Mouse (Mus musculus) small intestine, adult 2 months (tissue): ENCODE data around the gene Gm21983. TPM values are rescaled to one million over a fixed set of nuclear protein-coding genes. Genes with fewer than 3 reads are reported as not detected.
A peak's percentile ranks its signal among the peaks of the same experiment; 100 is the strongest.

ENCODE experiments used
- H3K27ac ChIP-seq: fragments of 200-500 bp; 2 replicates; pipeline ENCODE4 v1.5.1; 2012; ENCODE audit warnings: low read depth, low read length, control low read depth, inconsistent platforms; ENCODE audit not compliant: insufficient read depth
- H3K27me3 ChIP-seq: fragments of 200-500 bp; 2 replicates; pipeline ENCODE4 v1.6.1; 2012; ENCODE audit warnings: mild to moderate bottlenecking, moderate library complexity, low read length, inconsistent platforms; ENCODE audit not compliant: control insufficient read depth, insufficient read depth
- H3K36me3 ChIP-seq: fragments of 200-500 bp; 2 replicates; pipeline ENCODE4 v1.6.1; 2012; ENCODE audit warnings: mild to moderate bottlenecking, low read length, control low read depth, inconsistent platforms; ENCODE audit not compliant: control insufficient read depth, insufficient read depth
- H3K4me1 ChIP-seq: fragments of 200-500 bp; 2 replicates; pipeline ENCODE4 v1.6.1; 2012; ENCODE audit warnings: low read length, inconsistent platforms, mixed read lengths; ENCODE audit not compliant: control insufficient read depth, insufficient read depth, insufficient read length
- H3K4me3 ChIP-seq: fragments of 200-500 bp; 2 replicates; pipeline ENCODE4 v1.5.1; 2012; ENCODE audit warnings: low read depth, mild to moderate bottlenecking, control low read depth, inconsistent platforms, low read length, moderate library complexity
- CTCF ChIP-seq: fragments of 200-500 bp; IDR thresholded peaks from 2 replicates; pipeline ENCODE4 v1.5.1; 2012; ENCODE audit warnings: low read depth, mild to moderate bottlenecking, control low read depth, inconsistent platforms, low read length, moderate library complexity, mixed read lengths; ENCODE audit not compliant: insufficient replicate concordance, insufficient read length; ENCODE audit errors: extremely low read depth
- POLR2A ChIP-seq: fragments of 200-500 bp; IDR thresholded peaks from 2 replicates; pipeline ENCODE4 v1.6.1; 2012; ENCODE audit warnings: low read depth, mild to moderate bottlenecking, control low read depth, inconsistent platforms, low read length, moderate library complexity
- WGBS: fragments of 180-500 bp; shearing (Covaris S2); methylation state at CpG from one replicate; pipeline ENCODE4 v1.1.7; 2018; 5-methylcytosine and 5-hydroxymethylcytosine counted together
- polyA plus RNA-seq: library from polyadenylated mRNA; depleted of rRNA; stranded (reverse); fragments of >200 nt; gene quantifications from 2 replicates; pipeline ENCODE4 v1.2.3, GENCODE M21; 2012

Gm21983 gene
- polyA plus RNA-seq, 1 experiment, result 0.23 TPM

DNA sequence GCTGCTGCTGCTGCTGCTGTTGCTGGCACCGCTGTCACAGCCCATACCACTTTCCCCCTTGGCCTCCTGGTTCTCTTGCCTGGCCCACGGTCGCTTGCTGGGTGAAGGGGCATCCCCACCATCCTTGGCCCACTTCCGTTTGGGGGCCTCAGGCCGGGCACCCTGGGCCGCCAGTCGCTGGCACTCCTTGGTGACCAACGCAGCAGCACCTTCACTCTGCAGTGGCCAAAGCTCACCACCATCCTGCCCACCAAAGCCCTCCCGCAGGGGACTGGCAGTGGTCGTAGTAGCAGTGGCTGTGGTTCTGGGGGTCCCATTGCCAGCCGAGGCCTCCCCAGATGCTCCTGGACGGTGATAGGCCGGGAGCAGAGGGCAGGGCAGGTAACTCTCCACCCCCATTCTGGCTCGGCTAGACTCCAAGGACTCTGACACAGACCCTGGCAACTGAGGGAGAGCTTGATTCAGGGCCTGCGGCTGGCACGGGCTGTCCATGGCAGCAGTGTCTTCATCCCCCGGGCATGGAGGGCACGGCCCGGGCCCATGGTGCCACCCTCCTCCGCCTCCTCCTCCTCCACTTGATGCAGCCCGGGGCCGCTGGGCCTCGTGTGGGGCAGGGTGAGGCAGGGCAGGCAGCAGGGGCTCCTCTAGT is 15.8 kb downstream of the Gm21983 start:
- Histone ChIP-seq H3K27ac (peak overlapping the region; percentile 93; the same call in 1 of the 2 replicates), H3K4me1 (peaks cover 35% of the 10 kb centered on the region), H3K36me3 (no peaks in the 10 kb centered on the region; the same call in 1 of the 2 replicates), H3K4me3 (peak overlapping the region; percentile 81), H3K27me3 (no peaks in the 10 kb centered on the region)
- TF ChIP-seq CTCF (no peak), POLR2A (no peak)
- 52% methylated on average over 23 of the region's 23 CpGs for WGBS

DNA sequence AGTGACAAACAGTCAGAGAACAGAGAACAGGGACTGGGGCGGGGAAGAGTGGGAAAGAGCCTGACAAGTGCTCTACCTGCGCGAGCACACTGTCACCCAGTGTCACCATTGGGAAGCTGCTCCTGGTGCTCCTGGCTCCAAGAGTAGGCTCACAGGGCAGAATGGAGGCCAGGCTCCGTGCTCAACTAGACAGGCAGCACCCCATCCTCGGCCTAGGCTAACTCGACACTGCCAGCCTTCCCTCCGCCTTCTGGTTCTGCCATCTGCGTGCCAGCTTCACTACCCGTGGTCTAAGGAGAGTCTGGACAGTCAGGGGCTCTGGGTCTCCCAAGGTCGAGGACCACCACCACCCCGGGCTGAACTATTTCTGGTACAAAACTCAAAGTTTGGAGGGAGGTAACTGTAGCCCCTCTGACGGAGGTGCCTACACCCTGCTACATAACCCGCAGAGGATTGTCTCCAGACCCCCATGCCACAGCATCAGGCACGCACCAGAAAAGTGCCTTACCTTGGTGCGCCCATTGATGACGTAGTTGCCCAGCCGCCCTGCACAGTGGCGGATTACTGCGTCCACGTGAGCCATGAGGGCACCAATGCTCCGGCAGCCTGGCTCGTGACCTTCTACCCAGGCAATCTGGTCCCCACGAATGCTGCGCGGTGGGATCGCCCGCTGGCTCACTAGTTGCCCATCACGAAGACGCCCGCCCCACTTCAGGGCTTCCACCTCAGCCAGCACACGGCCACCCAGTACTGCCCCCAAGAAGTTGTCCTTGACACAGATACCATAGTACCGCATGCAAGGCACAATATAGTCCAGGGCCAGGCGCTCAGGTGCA is 16.6 kb downstream of the Gm21983 start:
- H3K27ac ChIP-seq, result no peak overlapping the region

DNA sequence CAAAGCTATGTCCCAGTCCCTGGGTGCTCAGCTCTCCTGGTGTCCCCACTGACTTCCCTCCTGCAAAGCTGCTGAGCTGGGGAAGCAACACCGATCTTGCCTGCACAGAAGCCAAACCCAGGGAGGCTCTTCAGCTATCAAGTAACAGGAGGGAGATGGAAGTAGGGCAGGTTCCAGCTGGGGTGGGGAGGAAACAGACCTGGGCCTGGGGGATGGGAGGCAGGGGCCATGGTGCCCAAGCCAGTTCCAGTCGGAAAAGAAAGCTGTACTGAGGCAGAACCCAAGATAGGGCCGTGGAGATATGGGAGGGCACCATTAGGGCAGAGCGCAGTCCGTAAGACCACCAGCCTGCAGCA is 17.5 kb downstream of the Gm21983 start:
- Histone ChIP-seq H3K27me3 (no peaks in the 10 kb centered on the region), H3K4me1 (peaks cover 37% of the 10 kb centered on the region), H3K36me3 (peaks cover 12% of the 10 kb centered on the region), H3K27ac (no peak overlapping the region), H3K4me3 (no peak overlapping the region)
- 70% methylated on average over 5 of the region's 5 CpGs for WGBS
- TF ChIP-seq POLR2A, result no peak
- TF ChIP-seq CTCF, result no peak

More for the DNA sequence above, 16.6 kb downstream of the Gm21983 start:
- H3K27me3 ChIP-seq, result no peaks in the 10 kb centered on the region
- WGBS, result 85% methylated on average over 33 of the region's 33 CpGs
- H3K4me3 ChIP-seq, result no peak overlapping the region
- TF ChIP-seq POLR2A (no peak), CTCF (no peak)
- H3K4me1 ChIP-seq, result peaks cover 37% of the 10 kb centered on the region
- H3K36me3 ChIP-seq, result peaks cover 4% of the 10 kb centered on the region; the same call in 1 of the 2 replicates

DNA sequence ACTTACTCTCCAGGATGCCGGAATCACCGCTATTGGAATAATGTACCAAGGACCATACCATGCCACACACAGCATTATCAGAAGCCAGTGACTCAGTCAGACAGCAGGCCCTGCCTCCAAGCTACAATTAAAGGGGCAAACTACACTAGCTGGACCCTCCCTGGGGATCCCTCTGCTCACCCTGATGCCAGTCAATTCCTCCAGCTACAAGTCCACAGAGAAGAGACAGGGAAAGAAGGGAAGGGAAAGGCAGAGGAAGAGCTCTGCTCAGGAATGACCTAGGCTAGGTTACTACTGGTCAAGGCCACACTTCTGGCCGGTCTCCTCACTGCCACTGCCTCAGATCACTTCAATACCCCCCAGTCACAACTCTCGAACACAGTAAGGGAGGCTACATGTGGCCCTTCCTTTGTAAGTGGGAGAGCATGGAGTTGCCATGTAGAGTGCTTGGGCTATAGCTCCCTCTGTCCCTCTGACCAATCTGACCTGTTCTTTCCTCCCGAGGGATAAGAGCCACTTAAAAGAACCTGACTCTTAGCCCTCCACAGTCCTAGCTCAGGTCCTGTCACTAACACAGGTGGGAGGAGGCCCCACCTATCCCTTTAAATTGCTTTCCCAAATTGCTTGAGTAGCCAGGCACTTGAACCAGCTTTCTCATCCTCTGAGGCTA is 18.0 kb downstream of the Gm21983 start:
- TF ChIP-seq POLR2A (no peak), CTCF (no peak)
- Histone ChIP-seq H3K27me3 (no peaks in the 10 kb centered on the region), H3K27ac (no peak overlapping the region), H3K4me1 (peaks cover 37% of the 10 kb centered on the region), H3K4me3 (no peak overlapping the region), H3K36me3 (peaks cover 17% of the 10 kb centered on the region)
- 70% methylated on average over 5 of the region's 5 CpGs for WGBS

DNA sequence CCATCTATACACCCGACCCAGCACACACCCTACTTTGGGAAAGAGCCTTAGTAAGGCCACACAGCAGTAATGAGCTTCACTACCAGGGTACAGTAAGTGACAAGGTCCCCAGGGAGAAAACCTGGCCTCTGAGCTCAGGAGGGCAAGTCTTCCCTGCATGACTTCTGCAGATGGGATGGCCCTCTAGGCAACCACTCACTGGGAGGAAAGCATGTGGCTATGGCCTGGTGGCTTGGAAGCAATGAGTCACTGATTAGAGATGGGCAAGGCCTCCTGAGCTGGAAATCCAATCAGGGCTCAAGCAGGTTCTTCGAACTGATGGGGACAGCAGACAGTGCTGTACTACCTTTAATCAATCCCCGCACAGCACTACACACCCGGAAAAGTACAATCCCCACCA is 19.1 kb downstream of the Gm21983 start:
- peaks cover 24% of the 10 kb centered on the region for H3K36me3 ChIP-seq
- H3K4me3 ChIP-seq, result no peak overlapping the region
- no peaks in the 10 kb centered on the region for H3K27me3 ChIP-seq
- TF ChIP-seq CTCF (no peak), POLR2A (no peak)
- H3K27ac ChIP-seq, result no peak overlapping the region
- WGBS, result 70% methylated on average over 4 of the region's 4 CpGs
- H3K4me1 ChIP-seq, result peaks cover 32% of the 10 kb centered on the region

DNA sequence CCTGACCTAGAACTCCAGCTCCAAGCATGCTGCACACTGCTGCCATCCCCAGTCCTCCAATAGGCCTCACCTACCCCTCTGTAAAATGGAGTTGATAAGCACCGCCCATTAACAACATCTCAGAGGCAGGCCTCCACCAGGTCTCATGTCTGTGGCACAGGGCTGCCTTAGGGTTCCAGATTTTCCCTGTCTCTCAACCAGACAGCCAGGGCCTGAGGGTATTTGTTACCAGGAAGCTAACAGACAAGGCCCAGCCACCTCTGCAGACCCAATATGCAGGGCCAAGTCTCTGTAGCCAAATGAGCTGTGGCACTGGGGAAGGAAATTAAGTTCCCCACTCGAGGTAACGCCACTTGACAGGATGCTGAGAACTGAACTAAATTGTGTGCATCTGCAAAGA is 20.0 kb downstream of the Gm21983 start:
- Histone ChIP-seq H3K36me3 (peaks cover 24% of the 10 kb centered on the region), H3K4me1 (peaks cover 32% of the 10 kb centered on the region), H3K27me3 (no peaks in the 10 kb centered on the region), H3K27ac (no peak overlapping the region), H3K4me3 (no peak overlapping the region)
- no peak for TF ChIP-seq POLR2A
- WGBS, result 76% methylated on average over 3 of the region's 3 CpGs

DNA sequence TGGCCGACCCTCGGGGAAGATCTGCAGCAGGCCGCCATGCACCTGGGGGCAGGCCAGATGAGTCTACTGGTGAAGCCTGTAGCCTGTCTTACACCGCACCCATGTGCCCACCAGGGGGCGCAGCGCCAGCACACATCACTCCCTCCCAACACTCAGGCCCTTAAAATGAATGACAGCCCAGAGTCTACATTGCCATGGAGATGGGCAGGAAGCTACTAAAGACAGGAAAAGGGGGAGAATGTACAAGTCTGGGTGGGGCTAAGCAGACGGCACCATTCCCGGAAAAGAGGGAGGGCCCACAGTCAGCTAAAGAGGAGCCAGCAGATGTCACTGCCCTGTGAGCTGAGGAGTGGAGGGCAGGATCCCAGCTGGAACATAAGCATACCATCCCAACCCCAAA is 21.0 kb downstream of the Gm21983 start:
- Histone ChIP-seq H3K27ac (0 out of 2 replicates have a peak overlapping the region, but pooled peaks have one; percentile 17), H3K36me3 (peaks cover 24% of the 10 kb centered on the region), H3K27me3 (no peaks in the 10 kb centered on the region), H3K4me1 (peaks cover 23% of the 10 kb centered on the region), H3K4me3 (no peak overlapping the region)
- peak; percentile 92 for TF ChIP-seq CTCF
- TF ChIP-seq POLR2A, result no peak
- WGBS, result 7% methylated on average over 8 of the region's 8 CpGs
